Mouse (Mus musculus) CH12F3 (cell line): ENCODE data around the gene Thrb.

Experiments
- in situ Hi-C: fragments of 300-500 bp; cut with MboI; formaldehyde crosslinking; loops from 2 replicates; pipeline ENCODE4 v1.14.3; 2020; ENCODE audit warnings: low sequenced_read_pairs

Gene Thrb

GRCm38 (mm10) chr14:17659686-17660328 is at the start of gene Thrb:
TSS of gene Thrb (plus strand) at chr14:17660261.
- in situ Hi-C loops = no loop called here

GRCm38 (mm10) chr14:17621671-17622070 is 38.4 kb upstream of the Thrb start:
- in situ Hi-C loops = no loop called here

- in situ Hi-C loops = no loop called here
Measured at GRCm38 (mm10) chr14:17623936-17624335, 36.1 kb upstream of the Thrb start.

GRCm38 (mm10) chr14:17629215-17629614 is 30.8 kb upstream of the Thrb start:
- in situ Hi-C loops = no loop called here

- in situ Hi-C loops = no loop called here
Measured at GRCm38 (mm10) chr14:17632887-17633522, 27.1 kb upstream of the Thrb start.

- in situ Hi-C loops = no loop called here
Measured at GRCm38 (mm10) chr14:17636971-17637370, 23.1 kb upstream of the Thrb start.

- in situ Hi-C loops = no loop called here
Measured at GRCm38 (mm10) chr14:17641770-17642169, 18.3 kb upstream of the Thrb start.

GRCm38 (mm10) chr14:17655084-17655483 is 5.0 kb upstream of the Thrb start:
- in situ Hi-C loops = no loop called here

- in situ Hi-C loops = no loop called here
Measured at GRCm38 (mm10) chr14:17659031-17659430, 1.0 kb upstream of the Thrb start.

- in situ Hi-C loops = no loop called here
Measured at GRCm38 (mm10) chr14:17660329-17661099, 453 bp downstream of the Thrb start.

GRCm38 (mm10) chr14:17661100-17661521 is 1.1 kb downstream of the Thrb start:
- in situ Hi-C loops = no loop called here

- in situ Hi-C loops = no loop called here
Measured at GRCm38 (mm10) chr14:17662087-17662486, 2.0 kb downstream of the Thrb start.

- in situ Hi-C loops = no loop called here
Measured at GRCm38 (mm10) chr14:17674335-17674734, 14.3 kb downstream of the Thrb start.

GRCm38 (mm10) chr14:17675214-17675613 is 15.2 kb downstream of the Thrb start:
- in situ Hi-C loops = no loop called here

GRCm38 (mm10) chr14:17681479-17681878 is 21.4 kb downstream of the Thrb start:
- in situ Hi-C loops = no loop called here

- in situ Hi-C loops = no loop called here
Measured at GRCm38 (mm10) chr14:17684881-17685280, 24.8 kb downstream of the Thrb start.

GRCm38 (mm10) chr14:17685491-17685890 is 25.4 kb downstream of the Thrb start:
- in situ Hi-C loops = no loop called here

GRCm38 (mm10) chr14:17686939-17687338 is 26.9 kb downstream of the Thrb start:
- in situ Hi-C loops = no loop called here

GRCm38 (mm10) chr14:17691246-17691645 is 31.2 kb downstream of the Thrb start:
- in situ Hi-C loops = no loop called here

- in situ Hi-C loops = no loop called here
Measured at GRCm38 (mm10) chr14:17695526-17695925, 35.5 kb downstream of the Thrb start.

GRCm38 (mm10) chr14:17697920-17698632 is 38.0 kb downstream of the Thrb start:
- in situ Hi-C loops = no loop called here
